Mouse (Mus musculus): ENCODE measurements around the gene Ints13. TPM values are rescaled to one million over a fixed set of nuclear protein-coding genes. Genes with fewer than 3 reads are reported as not detected.

The Ints13 gene
- total RNA-seq, 1 experiment from 2014 or later, result 95.9 TPM

DNA sequence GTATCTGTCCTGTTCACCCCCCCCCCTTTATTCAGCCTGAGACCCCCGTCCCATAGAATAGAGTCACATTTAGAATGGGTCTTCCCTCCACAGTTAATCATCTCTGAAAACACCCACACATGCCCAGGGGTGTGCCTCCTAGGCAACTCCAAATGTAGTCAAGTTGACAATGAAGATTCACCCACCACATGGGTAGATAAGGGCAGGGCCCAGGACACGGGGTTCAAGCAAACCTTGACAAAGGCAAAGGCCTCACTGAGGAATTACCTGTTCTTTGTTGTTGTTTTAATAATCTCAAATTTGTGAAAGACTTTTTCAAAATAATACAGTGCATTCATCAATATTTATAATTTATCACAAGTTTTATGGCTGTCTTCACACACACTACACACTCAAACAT is 73.2 kb downstream of the Ints13 start:
- no peak for ATAC-seq (ENCODE audit: extremely low read depth, insufficient number of reproducible peaks, low FRiP score, poor library complexity, severe bottlenecking)

GRCm38 (mm10) chr6:146502856-146503255 is 74.8 kb downstream of the Ints13 start:
- no peak for ATAC-seq (ENCODE audit: extremely low read depth, insufficient number of reproducible peaks, low FRiP score, poor library complexity, severe bottlenecking)

- ATAC-seq (ENCODE audit: extremely low read depth, insufficient number of reproducible peaks, low FRiP score, poor library complexity, severe bottlenecking), result peak; percentile 57
Observed at GRCm38 (mm10) chr6:146501866-146502804, 75.5 kb downstream of the Ints13 start, which contains the start of gene Itpr2. Gene Itpr2 (minus strand): TSS chr6:146502223.

GRCm38 (mm10) chr6:146501316-146501865 is 76.2 kb downstream of the Ints13 start:
- peak; percentile 79 for ATAC-seq (ENCODE audit: extremely low read depth, insufficient number of reproducible peaks, low FRiP score, poor library complexity, severe bottlenecking)

- no peak for ATAC-seq (ENCODE audit: extremely low read depth, insufficient number of reproducible peaks, low FRiP score, poor library complexity, severe bottlenecking)
Observed at GRCm38 (mm10) chr6:146500771-146501170, 76.9 kb downstream of the Ints13 start.

- no peak for ATAC-seq (ENCODE audit: extremely low read depth, insufficient number of reproducible peaks, low FRiP score, poor library complexity, severe bottlenecking)
Observed at GRCm38 (mm10) chr6:146500206-146500605, 77.4 kb downstream of the Ints13 start.

Other genes with a start within 250 kb of the Ints13 start
- 123 and 128 TPM in 2 replicates for gene Itpr2, start 75.6 kb downstream of the Ints13 start, total RNA-seq (2017)
- 183 and 186 TPM in 2 replicates for gene Fgfr1op2, start 632 bp downstream of the Ints13 start, total RNA-seq (2017)
- gene Med21, start 64.7 kb upstream of the Ints13 start, total RNA-seq (2017), result 49.5 and 51.7 TPM in 2 replicates
- gene Tm7sf3, start 65.0 kb upstream of the Ints13 start, total RNA-seq (2017), result 9.3 and 9.6 TPM in 2 replicates
- gene Stk38l, start 147.2 kb upstream of the Ints13 start, total RNA-seq (2017), result 11.8 and 13.4 TPM in 2 replicates
- 0.93 TPM in 1 of 2 replicates, not detected in the other for gene Arntl2, start 218.2 kb upstream of the Ints13 start, total RNA-seq (2017)